Mouse (Mus musculus) limb, embryonic 10.5 days (tissue): ENCODE measurements around the gene Krt26. TPM values are rescaled to one million over a fixed set of nuclear protein-coding genes. Genes with fewer than 3 reads are reported as not detected.

Experiments
- polyA plus RNA-seq: library from polyadenylated mRNA; unstranded; fragments of >200 nt; fragmentation: Nextera tagmentation; extraction: Ambion mirVana; gene quantifications from 2 replicates; pipeline ENCODE4 v1.2.1, GENCODE M21; 2016

The Krt26 gene
- polyA plus RNA-seq, 1 experiment from 2014 or later = not detected

Other genes starting within 250 kb of the Krt26 start
- gene Tns4, start 248.7 kb downstream of the Krt26 start, polyA plus RNA-seq = 0.74 and 1.4 TPM in 2 replicates
- gene Ccr7, start 182.9 kb downstream of the Krt26 start, polyA plus RNA-seq = 0.82 and 1.3 TPM in 2 replicates
- gene Smarce1, start 106.9 kb downstream of the Krt26 start, polyA plus RNA-seq = 352 and 394 TPM in 2 replicates
- gene Krt222, start 93.9 kb downstream of the Krt26 start, polyA plus RNA-seq = 0.20 and 0.25 TPM in 2 replicates
- 0.23 TPM in 1 of 2 replicates, not detected in the other for gene Krt24, start 52.7 kb downstream of the Krt26 start, polyA plus RNA-seq
- not detected in 2 replicates for gene Krt25, start 15.0 kb downstream of the Krt26 start, polyA plus RNA-seq
- gene Krt27, start 13.1 kb upstream of the Krt26 start, polyA plus RNA-seq = not detected in 2 replicates
- 0.11 and 0.20 TPM in 2 replicates for gene Krt28, start 36.9 kb upstream of the Krt26 start, polyA plus RNA-seq
- gene Krt10, start 51.4 kb upstream of the Krt26 start, polyA plus RNA-seq = 18.7 and 20.5 TPM in 2 replicates
- not detected in 2 replicates for gene Krt12, start 84.3 kb upstream of the Krt26 start, polyA plus RNA-seq
- gene Krt20, start 100.2 kb upstream of the Krt26 start, polyA plus RNA-seq = 0.26 and 0.59 TPM in 2 replicates
- 0.81 and 1.4 TPM in 2 replicates for gene Krt23, start 155.2 kb upstream of the Krt26 start, polyA plus RNA-seq
- gene Krt39, start 183.4 kb upstream of the Krt26 start, polyA plus RNA-seq = 0.16 and 0.20 TPM in 2 replicates
- not detected in 2 replicates for gene Krt40, start 205.2 kb upstream of the Krt26 start, polyA plus RNA-seq
- gene Krtap3-3, start 212.9 kb upstream of the Krt26 start, polyA plus RNA-seq = not detected in 2 replicates
- gene Krtap3-2, start 218.9 kb upstream of the Krt26 start, polyA plus RNA-seq = not detected in 2 replicates
- not detected in 2 replicates for gene Gm11939, start 221.5 kb upstream of the Krt26 start, polyA plus RNA-seq
- not detected in 2 replicates for gene Krtap3-1, start 228.7 kb upstream of the Krt26 start, polyA plus RNA-seq
- gene Krtap1-5, start 243.1 kb upstream of the Krt26 start, polyA plus RNA-seq = not detected in 2 replicates
- gene Krtap1-4, start 245.7 kb upstream of the Krt26 start, polyA plus RNA-seq = not detected in 2 replicates